Mouse (Mus musculus) CH12.LX (cell line): ENCODE data around the gene Lpin2.

Source experiments
- CTCF ChIP-seq, 2 experiments: IDR thresholded peaks in 1 of 2; conservative IDR thresholded peaks in 1 of 2; 2 replicates each; pipeline ENCODE4 v1.5.1; 2011 to 2012; ENCODE audit warnings: low read depth in 2 of 2, low read length in 2 of 2, improper control_type of control experiment in 1 of 2, inconsistent platforms in 1 of 2, mild to moderate bottlenecking in 1 of 2, moderate library complexity in 1 of 2
- GABPA ChIP-seq: IDR thresholded peaks from 2 replicates; pipeline ENCODE4 v1.6.1; 2012; ENCODE audit warnings: low read depth, low read length, improper control_type of control experiment, inconsistent platforms; ENCODE audit not compliant: insufficient replicate concordance
- JUN ChIP-seq: IDR thresholded peaks from 2 replicates; pipeline ENCODE4 v1.6.1; 2011; ENCODE audit warnings: low read depth, mild to moderate bottlenecking, low read length, improper control_type of control experiment, moderate library complexity; ENCODE audit not compliant: insufficient read depth
- MAZ ChIP-seq: IDR thresholded peaks from 2 replicates; pipeline ENCODE4 v1.6.1; 2012; ENCODE audit warnings: low read depth, mild to moderate bottlenecking, inconsistent platforms, low read length, improper control_type of control experiment, moderate library complexity
- ZMIZ1 ChIP-seq: IDR thresholded peaks from 2 replicates; pipeline ENCODE4 v1.6.1; 2012; ENCODE audit warnings: low read depth, mild to moderate bottlenecking, inconsistent platforms, low read length, improper control_type of control experiment

- TF ChIP-seq MAZ: no peak
- no peak for TF ChIP-seq JUN
- no peak for TF ChIP-seq CTCF (conservative IDR thresholded peaks at IDR 0.05 in 1 of 2, IDR thresholded peaks at IDR 0.05 in 1 of 2; ENCODE audit: low read depth in 2 of 2, low read length in 2 of 2)
- TF ChIP-seq ZMIZ1: no peak
- no peak for TF ChIP-seq GABPA
Observed at GRCm38 (mm10) chr17:71267374-71267773, 85.0 kb downstream of the Lpin2 start.
